Mouse (Mus musculus): ENCODE measurements at regions not wholly inside any gene's neighbourhood (a gene's known extent, or its start where the extent isn't known, plus 50 kb on each side); places are given as distances from the start of the nearest gene placed in this dataset.

GRCm38 (mm10) chr3:46951391-46951790 lies 503.4 kb upstream of the Pabpc4l start:
- no peaks in the 10 kb centered on the region for H3K27me3 ChIP-seq (ENCODE audit: control insufficient read depth, insufficient read depth, low read length)
- ATAC-seq (ENCODE audit: low FRiP score, low TSS enrichment), result no peak
- no peak for DNase-seq
- H3K9me3 ChIP-seq (ENCODE audit: control insufficient read depth, low read length), result no peaks in the 10 kb centered on the region
- H3K4me3 ChIP-seq (replicated peaks; ENCODE audit: low read depth, low read length), result no peak overlapping the region
- no peaks in the 10 kb centered on the region for H3K36me3 ChIP-seq (ENCODE audit: control insufficient read depth, insufficient read depth, low read length)
- 86% methylated on average over 2 of the region's 2 CpGs for WGBS
- H3K4me2 ChIP-seq (ENCODE audit: low read length), result no peak overlapping the region
- H3K27ac ChIP-seq (replicated peaks; ENCODE audit: low read depth, low read length), result no peak overlapping the region
- no peak overlapping the region for H3K9ac ChIP-seq (replicated peaks; ENCODE audit: low read length)
- H3K4me1 ChIP-seq (ENCODE audit: control insufficient read depth, insufficient read depth, low read length), result no peaks in the 10 kb centered on the region

GRCm38 (mm10) chr3:46937751-46938150 lies 489.7 kb upstream of the Pabpc4l start:
- H3K27ac ChIP-seq (replicated peaks; ENCODE audit: low read depth, low read length), result no peak overlapping the region
- ATAC-seq (ENCODE audit: low FRiP score, low TSS enrichment) (no peak), DNase-seq (no peak)
- no peak overlapping the region for H3K9ac ChIP-seq (replicated peaks; ENCODE audit: low read length)
- no peaks in the 10 kb centered on the region for H3K9me3 ChIP-seq (ENCODE audit: control insufficient read depth, low read length)
- H3K36me3 ChIP-seq (ENCODE audit: control insufficient read depth, insufficient read depth, low read length), result no peaks in the 10 kb centered on the region
- H3K4me3 ChIP-seq (replicated peaks; ENCODE audit: low read depth, low read length), result no peak overlapping the region
- 98% methylated on average over 1 of the region's 1 CpGs for WGBS
- H3K4me1 ChIP-seq (ENCODE audit: control insufficient read depth, insufficient read depth, low read length), result no peaks in the 10 kb centered on the region
- H3K4me2 ChIP-seq (ENCODE audit: low read length), result no peak overlapping the region
- H3K27me3 ChIP-seq (ENCODE audit: control insufficient read depth, insufficient read depth, low read length), result no peaks in the 10 kb centered on the region

- no peak overlapping the region for H3K9ac ChIP-seq (replicated peaks; ENCODE audit: low read length)
- H3K36me3 ChIP-seq (ENCODE audit: control insufficient read depth, insufficient read depth, low read length), result no peaks in the 10 kb centered on the region
- no peak overlapping the region for H3K27ac ChIP-seq (replicated peaks; ENCODE audit: low read depth, low read length)
- 90% methylated on average over 6 of the region's 6 CpGs for WGBS
- ATAC-seq (ENCODE audit: low FRiP score, low TSS enrichment) (no peak), DNase-seq (no peak)
- no peak overlapping the region for H3K4me2 ChIP-seq (ENCODE audit: low read length)
- no peak overlapping the region for H3K4me3 ChIP-seq (replicated peaks; ENCODE audit: low read depth, low read length)
- no peaks in the 10 kb centered on the region for H3K4me1 ChIP-seq (ENCODE audit: control insufficient read depth, insufficient read depth, low read length)
- no peaks in the 10 kb centered on the region for H3K27me3 ChIP-seq (ENCODE audit: control insufficient read depth, insufficient read depth, low read length)
- H3K9me3 ChIP-seq (ENCODE audit: control insufficient read depth, low read length), result no peaks in the 10 kb centered on the region
These were observed 443.2 kb upstream of the Pabpc4l start for GRCm38 (mm10) chr3:46891057-46891736.

GRCm38 (mm10) chr3:46875848-46876247 lies 427.8 kb upstream of the Pabpc4l start:
- Histone ChIP-seq H3K9ac (replicated peaks; ENCODE audit: low read length) (no peak overlapping the region), H3K27me3 (ENCODE audit: control insufficient read depth, insufficient read depth, low read length) (no peaks in the 10 kb centered on the region), H3K4me1 (ENCODE audit: control insufficient read depth, insufficient read depth, low read length) (no peaks in the 10 kb centered on the region), H3K27ac (replicated peaks; ENCODE audit: low read depth, low read length) (no peak overlapping the region), H3K4me3 (replicated peaks; ENCODE audit: low read depth, low read length) (no peak overlapping the region), H3K9me3 (ENCODE audit: control insufficient read depth, low read length) (no peaks in the 10 kb centered on the region), H3K36me3 (ENCODE audit: control insufficient read depth, insufficient read depth, low read length) (no peaks in the 10 kb centered on the region), H3K4me2 (ENCODE audit: low read length) (no peak overlapping the region)
- ATAC-seq (ENCODE audit: low FRiP score, low TSS enrichment) (no peak), DNase-seq (no peak)
- 94% methylated on average over 1 of the region's 1 CpGs for WGBS

GRCm38 (mm10) chr3:46870876-46871275 lies 422.9 kb upstream of the Pabpc4l start:
- H3K36me3 ChIP-seq (ENCODE audit: control insufficient read depth, insufficient read depth, low read length), result no peaks in the 10 kb centered on the region
- no peak overlapping the region for H3K27ac ChIP-seq (replicated peaks; ENCODE audit: low read depth, low read length)
- ATAC-seq (ENCODE audit: low FRiP score, low TSS enrichment) (no peak), DNase-seq (no peak)
- no peaks in the 10 kb centered on the region for H3K9me3 ChIP-seq (ENCODE audit: control insufficient read depth, low read length)
- H3K27me3 ChIP-seq (ENCODE audit: control insufficient read depth, insufficient read depth, low read length), result no peaks in the 10 kb centered on the region
- H3K4me2 ChIP-seq (ENCODE audit: low read length), result no peak overlapping the region
- H3K9ac ChIP-seq (replicated peaks; ENCODE audit: low read length), result no peak overlapping the region
- H3K4me1 ChIP-seq (ENCODE audit: control insufficient read depth, insufficient read depth, low read length), result no peaks in the 10 kb centered on the region
- no peak overlapping the region for H3K4me3 ChIP-seq (replicated peaks; ENCODE audit: low read depth, low read length)

GRCm38 (mm10) chr3:46869576-46870295 lies 421.7 kb upstream of the Pabpc4l start:
- H3K9me3 ChIP-seq (ENCODE audit: control insufficient read depth, low read length), result no peaks in the 10 kb centered on the region
- WGBS, result 95% methylated on average over 2 of the region's 2 CpGs
- H3K27me3 ChIP-seq (ENCODE audit: control insufficient read depth, insufficient read depth, low read length), result no peaks in the 10 kb centered on the region
- DNase-seq (no peak), ATAC-seq (ENCODE audit: low FRiP score, low TSS enrichment) (no peak)
- H3K4me1 ChIP-seq (ENCODE audit: control insufficient read depth, insufficient read depth, low read length), result no peaks in the 10 kb centered on the region
- H3K4me2 ChIP-seq (ENCODE audit: low read length), result no peak overlapping the region
- H3K36me3 ChIP-seq (ENCODE audit: control insufficient read depth, insufficient read depth, low read length), result no peaks in the 10 kb centered on the region
- no peak overlapping the region for H3K9ac ChIP-seq (replicated peaks; ENCODE audit: low read length)
- no peak overlapping the region for H3K4me3 ChIP-seq (replicated peaks; ENCODE audit: low read depth, low read length)
- H3K27ac ChIP-seq (replicated peaks; ENCODE audit: low read depth, low read length), result no peak overlapping the region

GRCm38 (mm10) chr3:46848400-46848983 lies 400.5 kb upstream of the Pabpc4l start:
- no peaks in the 10 kb centered on the region for H3K4me1 ChIP-seq (ENCODE audit: control insufficient read depth, insufficient read depth, low read length)
- H3K4me2 ChIP-seq (ENCODE audit: low read length), result no peak overlapping the region
- peak overlapping the region; percentile 41; the same call in 1 of the 2 replicates for H3K27ac ChIP-seq (replicated peaks; ENCODE audit: low read depth, low read length)
- H3K4me3 ChIP-seq (replicated peaks; ENCODE audit: low read depth, low read length), result no peak overlapping the region
- peak; percentile 47 for DNase-seq
- no peaks in the 10 kb centered on the region for H3K27me3 ChIP-seq (ENCODE audit: control insufficient read depth, insufficient read depth, low read length)
- no peak for ATAC-seq (ENCODE audit: low FRiP score, low TSS enrichment)
- no peaks in the 10 kb centered on the region for H3K36me3 ChIP-seq (ENCODE audit: control insufficient read depth, insufficient read depth, low read length)
- 36% methylated on average over 7 of the region's 7 CpGs for WGBS
- no peaks in the 10 kb centered on the region for H3K9me3 ChIP-seq (ENCODE audit: control insufficient read depth, low read length)
- H3K9ac ChIP-seq (replicated peaks; ENCODE audit: low read length), result no peak overlapping the region

GRCm38 (mm10) chr3:46828676-46829075 lies 380.7 kb upstream of the Pabpc4l start:
- no peaks in the 10 kb centered on the region for H3K9me3 ChIP-seq (ENCODE audit: control insufficient read depth, low read length)
- 88% methylated on average over 3 of the region's 3 CpGs for WGBS
- no peak overlapping the region for H3K27ac ChIP-seq (replicated peaks; ENCODE audit: low read depth, low read length)
- H3K9ac ChIP-seq (replicated peaks; ENCODE audit: low read length), result no peak overlapping the region
- no peak overlapping the region for H3K4me3 ChIP-seq (replicated peaks; ENCODE audit: low read depth, low read length)
- no peak overlapping the region for H3K4me2 ChIP-seq (ENCODE audit: low read length)
- ATAC-seq (ENCODE audit: low FRiP score, low TSS enrichment) (no peak), DNase-seq (no peak)
- no peaks in the 10 kb centered on the region for H3K4me1 ChIP-seq (ENCODE audit: control insufficient read depth, insufficient read depth, low read length)
- no peaks in the 10 kb centered on the region for H3K36me3 ChIP-seq (ENCODE audit: control insufficient read depth, insufficient read depth, low read length)
- no peaks in the 10 kb centered on the region for H3K27me3 ChIP-seq (ENCODE audit: control insufficient read depth, insufficient read depth, low read length)
